Mouse (Mus musculus) gastrocnemius, adult 2 months (tissue): ENCODE data around the gene Eif4g1. TPM values are rescaled to one million over a fixed set of nuclear protein-coding genes. Genes with fewer than 3 reads are reported as not detected.
"Not testable (repeated sequence)": the region's sequence is repeated elsewhere in the genome, so short reads cannot be mapped to it uniquely, and the experiment has no call there.

ENCODE experiments used
- DNase-seq: peaks from one replicate; pipeline ENCODE4 v3.0.0; 2022
- H3K27ac ChIP-seq: fragments of 200-600 bp; 2 replicates; pipeline ENCODE4 v1.8.1; 2022; ENCODE audit warnings: mild to moderate bottlenecking
- H3K4me3 ChIP-seq: fragments of 200-600 bp; 2 replicates; pipeline ENCODE4 v1.8.1; 2022; ENCODE audit warnings: mild to moderate bottlenecking, moderate library complexity
- CTCF ChIP-seq: fragments of 200-600 bp; IDR thresholded peaks from 2 replicates; pipeline ENCODE4 v1.8.1; 2022; ENCODE audit warnings: antibody characterized with exemption, mild to moderate bottlenecking, moderate library complexity
- intact Hi-C: fragments of 180-260 bp; cut with DNase I; formaldehyde crosslinking; loops from one replicate; pipeline ENCODE4 v1.15.1; 2025
- long read RNA-seq, 2 experiments: library from polyadenylated mRNA; stranded (forward); transcript quantifications; one replicate each; pipeline ENCODE4 v2.0.0; 2021
- total RNA-seq, 2 experiments: library from RNA; stranded (reverse); gene quantifications; 2 replicates each; pipeline ENCODE4 v1.2.3; 2021

Gene Eif4g1
- total RNA-seq, result 100 to 1,000 TPM; 428 to 462 TPM
- long read RNA-seq, experiment 1, full-length matches to known transcripts, result 13 of 355 reads
- long read RNA-seq, experiment 1, partial matches to known transcripts, result 206 of 355 reads
- long read RNA-seq, experiment 1, other reads (novel, unspliced or antisense), result 136 of 355 reads
- long read RNA-seq, experiment 2, full-length matches to known transcripts, result 23 of 345 reads
- long read RNA-seq, experiment 2, partial matches to known transcripts, result 195 of 345 reads
- long read RNA-seq, experiment 2, other reads (novel, unspliced or antisense), result 127 of 345 reads

DNA sequence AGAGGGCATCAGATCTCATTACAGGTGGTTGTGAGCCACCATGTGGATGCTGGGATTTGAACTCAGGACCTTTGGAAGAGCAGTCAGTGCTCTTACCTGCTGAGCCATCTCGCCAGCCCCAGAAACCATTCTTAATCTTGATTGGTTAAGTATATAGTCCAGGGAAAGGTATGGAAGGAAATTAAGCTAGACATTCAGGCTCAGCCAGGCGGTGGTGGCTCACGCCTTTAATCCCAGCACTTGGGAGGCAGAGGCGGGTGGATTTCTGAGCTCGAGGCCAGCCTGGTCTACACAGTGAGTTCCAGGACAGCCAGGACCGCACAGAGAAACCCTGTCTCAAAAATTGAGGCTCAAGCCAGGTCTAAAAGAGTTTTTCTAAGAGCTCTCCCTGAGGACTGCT is at the start of gene Eif4g1:
Eif4g1 (plus strand) TSS at position 301 of the 400 bp plus-strand sequence.
- DNase-seq, intact Hi-C loops: not testable (repeated sequence)

DNA sequence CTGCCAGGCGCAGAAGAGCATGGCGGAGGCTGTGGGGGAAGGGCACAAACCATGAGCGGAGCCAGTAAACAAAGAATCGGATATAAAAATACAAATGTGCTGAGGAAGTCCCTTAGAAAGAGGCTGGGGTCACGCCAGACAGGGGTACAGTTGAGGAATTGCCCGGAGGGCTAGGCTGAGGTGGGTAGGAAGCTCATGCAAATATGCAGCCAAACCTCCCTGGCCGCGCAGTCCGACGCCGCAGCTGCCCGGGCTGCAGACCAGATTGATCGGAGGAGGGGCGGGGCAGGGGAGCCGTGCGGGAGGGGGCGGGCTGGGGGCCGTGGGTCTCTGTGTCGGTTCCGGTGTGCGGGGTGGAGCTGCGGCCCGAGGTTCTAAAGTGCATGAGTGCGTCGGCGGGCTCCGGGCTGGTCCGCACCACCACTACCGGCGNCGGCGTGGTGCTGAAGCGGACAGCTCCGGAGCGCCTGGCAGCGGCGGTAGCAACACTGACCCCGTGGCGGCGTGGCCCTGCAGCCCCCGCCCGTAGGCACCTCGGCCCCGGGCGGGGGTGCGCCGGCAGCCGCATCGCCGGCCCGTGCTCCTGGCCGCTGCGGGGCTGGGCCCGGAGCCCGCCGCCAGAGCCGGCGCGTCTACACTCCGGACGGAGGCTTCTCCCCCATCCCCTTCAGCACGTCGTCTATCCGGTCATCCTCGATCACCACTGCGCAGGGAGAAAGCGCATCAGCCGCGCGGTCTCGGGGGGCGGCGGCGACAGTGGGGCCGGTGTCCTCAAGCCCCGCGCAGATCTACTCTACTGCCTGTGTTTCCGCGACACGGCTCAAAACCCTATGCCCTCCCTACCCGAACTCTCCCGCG is 48.3 kb upstream of the Eif4g1 start:
- DNase-seq, result peak; percentile 56
- no peak overlapping the region for H3K27ac ChIP-seq
- H3K4me3 ChIP-seq, result peak overlapping the region; percentile 84
- intact Hi-C loops, result no loop called here
- no peak for TF ChIP-seq CTCF

More for the DNA sequence above, at the start of gene Eif4g1:
- not testable (repeated sequence) for H3K4me3 ChIP-seq, H3K27ac ChIP-seq

DNA sequence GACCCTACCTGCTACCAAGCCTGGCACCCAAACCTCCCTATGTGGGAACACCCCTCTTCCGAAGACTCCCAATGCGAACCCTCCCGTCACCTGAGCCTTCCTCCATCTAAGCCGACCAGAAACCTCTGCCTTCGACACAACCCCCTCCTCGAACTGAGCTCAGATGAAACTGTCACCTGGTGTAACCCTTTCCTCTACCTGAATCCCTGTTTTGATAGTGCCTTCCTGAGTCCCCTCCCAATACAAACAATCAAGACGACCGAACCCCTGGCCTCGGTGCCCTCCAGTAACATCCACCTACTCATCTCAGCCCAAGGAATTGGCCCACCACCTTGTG is 47.7 kb upstream of the Eif4g1 start:
- H3K27ac ChIP-seq, result no peak overlapping the region
- intact Hi-C loops, result no loop called here
- no peak for DNase-seq
- TF ChIP-seq CTCF, result no peak
- H3K4me3 ChIP-seq, result peak overlapping the region; percentile 84

DNA sequence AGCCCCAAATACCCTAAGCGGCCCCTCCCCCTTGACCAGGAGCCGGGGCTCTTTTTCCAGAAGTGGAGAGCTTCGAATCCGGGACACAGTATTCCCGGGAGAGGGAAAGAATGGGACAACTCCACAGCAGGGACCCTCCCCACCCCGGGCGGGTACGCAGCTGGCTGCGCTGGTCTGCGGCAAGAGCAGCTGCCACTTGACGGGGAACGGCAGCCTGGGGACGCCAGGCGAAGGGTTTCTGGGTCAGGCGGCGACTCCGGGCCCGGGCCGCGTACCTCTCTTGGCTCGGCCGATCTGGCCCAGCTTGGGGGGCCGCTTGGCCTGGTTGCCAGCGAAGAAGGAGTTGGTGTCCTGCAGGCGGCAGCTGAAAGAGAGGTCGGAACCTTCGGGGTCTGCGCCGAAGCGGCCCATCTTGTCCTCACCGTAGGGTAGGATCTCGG is 47.3 kb upstream of the Eif4g1 start:
- no peak for TF ChIP-seq CTCF
- no peak for DNase-seq

DNA sequence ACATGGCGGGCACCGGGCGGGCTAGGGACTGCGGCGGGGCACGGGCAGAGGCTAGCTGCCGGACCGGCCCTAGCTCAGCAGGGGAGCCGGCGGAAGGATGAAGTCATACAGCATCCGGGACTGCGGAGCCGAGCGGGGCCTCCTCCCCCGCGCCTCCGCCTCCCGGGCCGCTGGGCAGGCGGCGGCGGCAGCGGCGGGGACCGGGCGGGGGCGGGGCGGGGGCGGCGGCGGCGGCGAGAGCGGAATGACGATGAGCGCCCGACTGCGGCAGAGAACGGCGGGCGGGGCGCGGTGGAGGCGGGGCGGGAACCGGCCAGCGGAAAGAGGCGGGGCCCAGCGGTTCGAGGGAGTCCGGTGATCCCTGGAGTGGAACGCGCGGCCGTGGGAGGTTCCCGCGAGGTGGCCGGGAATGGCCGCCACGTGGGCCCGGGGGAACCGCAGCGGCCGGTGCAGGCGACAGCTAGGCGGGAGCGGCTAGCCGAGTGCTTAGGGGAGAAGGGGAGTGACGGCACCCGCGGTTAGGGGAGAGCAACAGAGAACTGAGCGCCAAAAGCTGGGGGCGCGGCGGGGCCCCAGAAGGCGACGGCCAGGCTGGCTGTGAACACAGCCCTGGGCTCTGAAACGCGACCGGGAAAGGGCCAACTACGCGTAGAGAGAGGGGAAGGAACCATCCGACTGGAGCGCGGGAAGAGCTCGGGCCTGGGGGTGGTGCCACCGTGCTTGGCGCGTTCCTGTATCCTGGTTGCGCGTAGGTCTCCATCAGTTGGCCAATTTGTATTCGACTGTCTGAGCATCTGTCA is 46.7 kb upstream of the Eif4g1 start, which contains the start of gene Camk2n2:
Camk2n2 (minus strand) TSS at position 97 of the 800 bp plus-strand sequence.
- peak; percentile 84 for DNase-seq
- Histone ChIP-seq H3K4me3 (peak within 1 kb of the TSS; percentile 84), H3K27ac (no peak within 1 kb of the TSS; the same call in 1 of the 2 replicates)
- intact Hi-C loops, result no loop called here
- TF ChIP-seq CTCF, result no peak

More for the DNA sequence above, 47.3 kb upstream of the Eif4g1 start:
- Histone ChIP-seq H3K4me3 (peak overlapping the region; percentile 84), H3K27ac (no peak overlapping the region; the same call in 1 of the 2 replicates)
- intact Hi-C loops, result no loop called here

DNA sequence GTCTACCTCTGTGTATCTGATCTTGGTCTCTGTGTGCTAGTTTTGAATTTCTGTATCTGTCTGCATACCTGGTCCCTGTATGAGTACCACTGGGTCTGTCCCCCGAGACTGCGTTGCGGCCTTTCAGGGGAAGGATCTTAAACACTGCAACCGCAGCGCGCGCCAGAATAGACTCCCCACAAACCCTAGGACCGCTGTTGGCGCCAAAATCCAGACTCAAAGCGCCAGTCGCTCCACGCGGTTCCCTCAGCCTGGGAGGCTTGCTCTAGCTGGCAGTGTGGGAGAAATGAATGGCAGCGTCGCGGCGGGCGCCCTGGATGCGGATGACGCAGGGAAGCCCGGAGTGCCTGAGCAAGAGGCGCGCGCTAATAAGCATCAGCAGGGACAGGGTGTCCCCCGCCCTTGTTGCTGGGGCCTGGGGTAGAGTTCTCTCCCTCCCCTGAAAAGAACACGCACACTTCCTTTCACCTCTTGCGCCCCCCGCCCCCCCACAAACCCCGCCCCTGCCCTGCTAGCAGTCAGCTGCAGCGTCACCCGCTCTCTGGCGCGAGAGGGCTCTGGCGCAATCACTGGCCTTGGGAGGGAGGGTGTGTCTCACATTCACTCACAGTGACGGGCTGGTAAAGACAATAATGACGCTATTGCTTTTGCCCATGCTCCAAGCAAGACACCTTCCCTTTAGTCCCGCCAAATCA is 46.0 kb upstream of the Eif4g1 start:
- DNase-seq, result peak; percentile 76
- no peak for TF ChIP-seq CTCF
- Histone ChIP-seq H3K27ac (no peak overlapping the region), H3K4me3 (peak overlapping the region; percentile 84)
- intact Hi-C loops, result no loop called here

DNA sequence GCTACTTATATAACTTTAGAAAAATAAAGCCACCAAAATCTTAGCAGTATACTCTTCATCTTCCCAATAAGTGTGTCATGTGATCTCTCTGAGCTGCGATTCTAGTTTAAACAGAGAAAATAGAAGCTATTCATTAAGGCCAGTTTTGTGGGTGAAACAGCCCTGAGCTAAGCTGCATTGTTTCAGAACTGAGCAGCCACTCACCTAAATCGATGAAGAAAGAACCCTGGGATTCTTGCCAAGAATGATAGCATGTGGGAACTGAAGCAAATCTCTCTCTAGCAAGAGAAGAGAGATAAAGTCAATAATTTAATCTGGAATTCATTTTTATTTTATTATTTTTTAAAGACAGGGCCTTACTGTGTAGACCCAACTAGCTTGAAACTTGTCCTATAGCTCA is 44.9 kb upstream of the Eif4g1 start:
- TF ChIP-seq CTCF, result no peak
- intact Hi-C loops, result no loop called here
- DNase-seq, result no peak
- H3K4me3 ChIP-seq, result no peak overlapping the region
- no peak overlapping the region for H3K27ac ChIP-seq

DNA sequence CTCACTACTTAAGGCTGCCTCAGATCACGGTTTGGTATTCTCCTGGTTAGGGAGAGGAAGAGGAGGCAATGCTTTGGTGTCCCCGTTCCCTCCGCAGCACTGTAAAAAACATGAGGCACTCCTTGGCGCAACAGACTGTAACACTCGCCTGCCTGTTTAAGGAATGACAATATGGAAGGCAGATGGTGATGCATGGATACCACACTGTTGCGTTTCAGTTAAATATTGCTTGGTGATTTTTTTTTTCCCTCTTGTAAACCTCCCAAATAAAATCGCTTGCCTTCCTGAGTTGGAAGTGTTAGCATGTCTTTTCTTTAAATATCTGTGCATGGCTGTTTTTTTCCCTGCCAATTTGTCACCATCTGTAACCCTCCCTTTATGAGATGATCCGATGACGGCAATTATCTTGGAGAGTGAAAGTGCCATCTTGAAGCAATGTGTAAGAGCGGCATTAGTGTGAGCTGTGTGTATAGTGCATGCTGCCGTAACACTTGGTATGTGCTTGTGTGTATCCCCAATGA is 39.2 kb upstream of the Eif4g1 start:
- H3K4me3 ChIP-seq, result no peak overlapping the region
- intact Hi-C loops, result no loop called here

DNA sequence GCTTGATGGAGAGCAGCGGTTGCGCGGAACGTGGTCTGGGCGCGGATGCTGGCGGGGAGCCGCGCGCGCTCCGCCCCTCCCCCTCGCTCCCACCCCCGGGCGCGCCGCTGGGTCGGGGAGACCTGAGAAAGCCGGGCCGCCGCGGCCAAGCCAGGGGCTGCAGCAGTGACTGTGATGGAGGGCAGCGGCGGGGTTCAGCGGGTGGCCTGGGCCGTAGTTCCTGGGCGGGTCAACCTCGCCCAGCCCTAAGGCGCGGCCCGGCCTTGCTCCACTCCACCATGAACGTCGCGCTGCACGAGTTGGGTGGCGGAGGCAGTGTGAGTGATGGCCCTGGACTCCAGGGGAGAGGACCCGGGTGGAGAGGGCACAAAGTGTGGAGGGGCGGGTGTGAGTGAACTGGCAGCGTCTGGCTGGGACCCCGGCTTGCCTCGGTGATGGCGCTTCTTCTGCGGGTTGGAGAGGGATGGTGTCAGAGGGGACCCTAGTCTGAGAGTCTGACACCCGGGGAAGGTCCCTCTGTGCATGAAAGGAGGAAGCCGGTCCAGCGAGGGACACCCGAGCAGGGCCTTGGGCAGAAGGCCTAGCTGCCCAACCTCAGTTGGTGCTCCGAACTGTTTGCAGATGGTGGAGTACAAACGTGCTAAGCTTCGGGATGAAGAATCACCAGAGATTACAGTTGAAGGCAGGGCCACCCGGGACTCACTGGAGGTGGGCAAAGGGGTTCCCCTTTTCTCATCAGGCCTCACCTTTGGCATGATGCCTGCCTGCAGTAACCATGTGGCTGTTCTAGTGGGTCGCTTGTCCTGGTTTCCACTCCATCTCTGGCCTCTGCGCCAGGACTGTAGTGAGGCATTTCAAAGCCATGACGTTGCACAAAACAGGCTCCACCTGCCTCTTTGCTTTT is 38.1 kb upstream of the Eif4g1 start, which contains the start of gene Ece2:
Ece2 (plus strand) TSS at position 98 of the 904 bp plus-strand sequence.
- Histone ChIP-seq H3K27ac (no peak within 1 kb of the TSS), H3K4me3 (peak within 1 kb of the TSS; percentile 71)
- intact Hi-C loops, result no loop called here
- DNase-seq, result peak; percentile 35
- TF ChIP-seq CTCF, result no peak

More for the DNA sequence above, 39.2 kb upstream of the Eif4g1 start:
- no peak for TF ChIP-seq CTCF
- no peak for DNase-seq
- H3K27ac ChIP-seq, result no peak overlapping the region

DNA sequence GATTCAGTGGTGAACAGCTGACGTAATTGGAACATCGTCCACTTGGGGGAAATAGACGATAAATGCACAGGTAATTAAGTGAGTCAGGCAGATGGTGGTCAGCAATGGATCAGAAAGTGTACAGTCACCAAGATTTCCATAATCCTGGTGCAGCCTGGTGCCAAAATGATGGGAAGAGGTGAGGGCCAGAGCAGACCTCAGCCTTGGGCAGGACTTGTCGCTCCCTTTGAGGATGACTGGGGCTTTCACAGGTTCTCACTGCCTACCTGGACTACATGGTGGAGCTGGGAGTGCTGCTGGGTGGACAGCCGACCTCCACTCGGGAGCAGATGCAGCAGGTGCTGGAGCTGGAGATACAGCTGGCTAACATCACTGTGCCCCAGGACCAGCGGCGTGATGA is 30.7 kb upstream of the Eif4g1 start:
- Histone ChIP-seq H3K4me3 (no peak overlapping the region), H3K27ac (no peak overlapping the region)
- DNase-seq, result no peak
- intact Hi-C loops, result no loop called here
- TF ChIP-seq CTCF, result no peak

DNA sequence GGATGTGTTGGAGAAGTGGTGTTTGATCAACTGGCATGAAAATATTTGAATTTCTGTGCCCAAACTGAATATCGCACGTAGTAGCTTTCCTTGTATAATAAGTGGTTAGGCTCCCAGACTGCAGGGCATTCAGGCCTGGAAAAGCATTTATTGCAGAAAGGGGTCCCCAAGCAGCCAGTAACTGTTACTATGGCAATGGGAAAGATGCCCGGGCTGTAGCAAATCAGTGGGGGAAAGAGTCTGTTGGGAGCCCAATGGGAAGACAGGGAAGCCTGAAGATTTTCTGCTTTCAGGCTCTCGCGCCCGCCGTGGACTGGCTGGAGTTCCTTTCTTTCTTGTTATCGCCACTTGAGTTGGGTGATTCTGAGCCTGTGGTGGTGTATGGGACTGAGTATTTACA is 29.7 kb upstream of the Eif4g1 start:
- no peak for DNase-seq
- TF ChIP-seq CTCF, result no peak
- no peak overlapping the region for H3K27ac ChIP-seq
- no peak overlapping the region for H3K4me3 ChIP-seq
- intact Hi-C loops, result no loop called here
